Mouse (Mus musculus) heart, embryonic 13.5 days (tissue): ENCODE results near the gene Med21. TPM values are rescaled to one million over a fixed set of nuclear protein-coding genes. Genes with fewer than 3 reads are reported as not detected.

ENCODE experiments used
- ATAC-seq: fragments of 200-750 bp; cut with Nextera tagmentation; 2 replicates; pipeline ENCODE4 v1.8.0; 2017; ENCODE audit warnings: moderate TSS enrichment; ENCODE audit not compliant: insufficient number of reproducible peaks, low FRiP score, low TSS enrichment; ENCODE audit errors: extremely low read depth
- H3K27ac ChIP-seq: fragments of 300-500 bp; sonication (generic); replicated peaks from 2 replicates; pipeline ENCODE4 v1.5.1; 2015; ENCODE audit warnings: moderate library complexity, mild to moderate bottlenecking, inconsistent platforms
- H3K27me3 ChIP-seq: fragments of 300-500 bp; sonication (generic); replicated peaks from 2 replicates; pipeline ENCODE4 v1.6.1; 2015; ENCODE audit warnings: mild to moderate bottlenecking, inconsistent platforms
- H3K36me3 ChIP-seq: fragments of 300-500 bp; sonication (generic); 2 replicates; pipeline ENCODE4 v1.6.1; 2015; ENCODE audit warnings: mild to moderate bottlenecking, inconsistent platforms
- H3K4me1 ChIP-seq: fragments of 300-500 bp; sonication (generic); 2 replicates; pipeline ENCODE4 v1.6.1; 2015; ENCODE audit warnings: inconsistent platforms
- H3K4me2 ChIP-seq: fragments of 300-500 bp; sonication (generic); 2 replicates; pipeline ENCODE4 v1.6.1; 2015; ENCODE audit warnings: inconsistent platforms, mild to moderate bottlenecking, moderate library complexity
- H3K4me3 ChIP-seq: fragments of 300-500 bp; sonication (generic); 2 replicates; pipeline ENCODE4 v1.5.1; 2015; ENCODE audit warnings: moderate library complexity, mild to moderate bottlenecking, inconsistent platforms
- H3K9ac ChIP-seq: fragments of 300-500 bp; sonication (generic); 2 replicates; pipeline ENCODE4 v1.6.1; 2015; ENCODE audit warnings: inconsistent platforms, mild to moderate bottlenecking, moderate library complexity
- H3K9me3 ChIP-seq: fragments of 300-500 bp; sonication (generic); 2 replicates; pipeline ENCODE4 v1.6.1; 2016; ENCODE audit warnings: inconsistent platforms
- WGBS: fragments of 180-500 bp; shearing (Covaris S2); methylation state at CpG from one replicate; pipeline ENCODE4 v1.1.7; 2015; ENCODE audit warnings: mixed read lengths; 5-methylcytosine and 5-hydroxymethylcytosine counted together
- polyA plus RNA-seq: library from polyadenylated mRNA; unstranded; fragments of >200 nt; fragmentation: Nextera tagmentation; extraction: Ambion mirVana; gene quantifications from 2 replicates; pipeline ENCODE4 v1.2.1, GENCODE M21; 2015

The Med21 gene
- polyA plus RNA-seq, 1 experiment from 2014 or later, result 139 TPM

DNA sequence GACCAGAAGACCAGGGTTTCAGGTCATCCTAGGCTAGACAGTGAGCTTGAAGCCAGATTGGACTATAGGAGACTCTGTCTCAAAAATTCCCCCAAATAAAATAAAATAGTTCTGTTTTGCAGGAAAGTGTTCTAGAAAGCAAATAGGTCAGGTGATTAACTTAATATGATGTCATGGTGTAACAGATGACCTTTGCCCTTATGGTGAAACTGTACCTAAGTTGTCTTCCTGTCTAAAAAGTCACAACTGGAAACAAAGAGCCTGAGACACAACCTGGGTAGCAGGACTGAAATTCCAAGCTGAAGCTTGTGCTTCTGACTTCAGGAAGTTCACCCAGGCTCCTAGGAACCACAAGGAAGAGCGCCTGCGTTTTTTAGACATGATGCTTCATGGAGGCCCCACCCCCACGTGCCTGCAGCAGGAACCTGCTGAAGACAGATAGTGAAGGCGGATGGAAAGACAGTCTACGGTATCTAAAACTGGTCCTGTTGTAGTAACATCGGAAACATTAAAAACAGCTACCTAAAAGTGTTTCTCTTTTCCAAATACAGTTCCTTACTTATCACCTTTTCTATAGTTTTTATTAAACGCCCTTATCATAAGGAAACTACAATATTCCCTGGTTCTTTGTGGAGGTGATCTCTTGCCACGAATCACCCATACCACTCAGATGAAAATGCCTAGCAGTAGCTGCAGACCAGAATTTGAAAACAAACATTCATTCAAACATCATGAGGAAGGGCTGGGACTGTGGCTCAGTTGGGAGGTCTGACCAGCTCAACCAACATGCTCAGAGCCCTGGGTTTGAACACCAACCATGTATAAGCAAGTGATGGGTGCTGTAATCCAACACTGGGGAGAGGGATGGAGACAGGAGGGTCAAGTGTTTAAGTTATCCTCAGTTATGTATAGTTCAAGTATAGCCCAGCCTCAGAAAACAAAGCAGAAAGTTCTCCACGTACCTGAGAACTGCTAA, 12.3 kb upstream of the Med21 start:
- Histone ChIP-seq H3K27ac (no peak overlapping the region), H3K9ac (0 out of 2 replicates have a peak overlapping the region, but pooled peaks have one; percentile 8), H3K27me3 (no peaks in the 10 kb centered on the region), H3K36me3 (peaks cover 4% of the 10 kb centered on the region), H3K4me2 (no peak overlapping the region), H3K4me1 (peaks cover 40% of the 10 kb centered on the region), H3K4me3 (no peak overlapping the region), H3K9me3 (no peaks in the 10 kb centered on the region)
- WGBS, result 49% methylated on average over 9 of the region's 9 CpGs
- ATAC-seq, result no peak

DNA sequence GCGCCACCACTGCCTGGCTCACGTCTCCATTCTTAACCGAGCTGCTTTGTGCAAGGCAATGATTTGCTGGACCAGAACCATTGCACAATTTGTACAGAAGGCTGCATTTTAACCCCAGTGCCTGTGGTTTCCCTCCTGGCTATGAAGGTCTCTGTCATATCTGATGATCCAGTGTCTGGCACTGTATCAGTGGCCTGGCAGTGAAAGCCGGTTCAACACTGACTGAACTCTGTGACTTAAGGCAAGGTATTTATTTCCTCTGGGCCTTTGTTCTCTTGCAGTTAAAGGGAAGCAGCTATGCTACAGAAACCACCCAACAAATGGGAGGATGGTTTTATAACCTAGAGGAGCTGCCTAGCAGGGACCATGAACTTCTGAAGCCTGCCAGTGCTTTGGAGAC, 11.4 kb upstream of the Med21 start:
- no peak overlapping the region for H3K4me3 ChIP-seq
- WGBS, result 83% methylated on average over 4 of the region's 4 CpGs

DNA sequence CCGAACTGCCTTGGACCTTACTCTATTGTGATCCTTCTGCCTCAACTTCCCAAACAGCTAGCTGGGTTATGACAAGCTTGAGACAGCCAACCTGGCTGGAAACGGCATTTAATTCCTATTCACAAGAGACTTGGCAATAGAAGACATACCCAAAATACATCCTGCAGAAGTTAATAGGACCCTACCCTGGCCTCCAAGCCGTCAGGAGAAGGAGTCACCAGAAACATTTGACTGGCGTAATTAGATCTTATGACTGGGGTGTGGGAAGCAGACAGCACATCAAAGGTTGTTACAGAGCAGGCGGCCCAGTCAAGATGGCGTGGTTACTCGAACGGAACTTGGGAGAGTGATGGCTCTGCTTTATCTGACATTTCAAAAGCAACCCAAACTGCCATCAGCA, 10.5 kb upstream of the Med21 start:
- ATAC-seq, result no peak
- Histone ChIP-seq H3K36me3 (no peaks in the 10 kb centered on the region), H3K4me3 (no peak overlapping the region), H3K9ac (no peak overlapping the region), H3K27me3 (no peaks in the 10 kb centered on the region), H3K4me1 (peaks cover 40% of the 10 kb centered on the region), H3K4me2 (peak overlapping the region; percentile 74), H3K9me3 (no peaks in the 10 kb centered on the region), H3K27ac (no peak overlapping the region)
- 65% methylated on average over 8 of the region's 8 CpGs for WGBS

More for the DNA sequence above, 11.4 kb upstream of the Med21 start:
- Histone ChIP-seq H3K9ac (no peak overlapping the region), H3K4me1 (peaks cover 40% of the 10 kb centered on the region), H3K27ac (no peak overlapping the region), H3K36me3 (no peaks in the 10 kb centered on the region), H3K4me2 (no peak overlapping the region), H3K9me3 (no peaks in the 10 kb centered on the region), H3K27me3 (no peaks in the 10 kb centered on the region)
- ATAC-seq, result no peak

DNA sequence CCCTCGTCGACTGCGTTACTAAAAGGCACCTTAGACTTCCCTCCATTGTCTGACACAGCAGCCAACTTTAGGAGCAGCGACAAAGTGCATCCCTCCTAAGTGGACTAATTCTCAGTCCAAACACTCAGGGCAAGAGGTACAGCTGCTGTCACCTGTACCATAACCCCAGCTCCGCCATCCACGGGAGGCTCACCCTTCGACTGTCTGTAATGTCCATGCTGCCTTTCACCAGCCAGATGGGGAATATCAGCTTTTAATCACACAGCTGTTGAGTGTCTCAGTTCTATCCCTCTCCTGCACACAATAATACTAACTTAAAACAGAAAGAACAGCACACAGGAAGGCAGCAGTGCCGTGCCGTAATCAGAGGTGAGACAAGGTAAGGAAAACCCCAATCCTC, 9.9 kb upstream of the Med21 start:
- Histone ChIP-seq H3K27me3 (no peaks in the 10 kb centered on the region), H3K4me2 (peak overlapping the region; percentile 74), H3K9me3 (no peaks in the 10 kb centered on the region), H3K36me3 (no peaks in the 10 kb centered on the region), H3K27ac (0 out of 2 replicates have a peak overlapping the region, but pooled peaks have one; percentile 9), H3K9ac (peak overlapping the region; percentile 89), H3K4me3 (no peak overlapping the region), H3K4me1 (peaks cover 40% of the 10 kb centered on the region)
- WGBS, result 71% methylated on average over 9 of the region's 9 CpGs
- no peak for ATAC-seq

DNA sequence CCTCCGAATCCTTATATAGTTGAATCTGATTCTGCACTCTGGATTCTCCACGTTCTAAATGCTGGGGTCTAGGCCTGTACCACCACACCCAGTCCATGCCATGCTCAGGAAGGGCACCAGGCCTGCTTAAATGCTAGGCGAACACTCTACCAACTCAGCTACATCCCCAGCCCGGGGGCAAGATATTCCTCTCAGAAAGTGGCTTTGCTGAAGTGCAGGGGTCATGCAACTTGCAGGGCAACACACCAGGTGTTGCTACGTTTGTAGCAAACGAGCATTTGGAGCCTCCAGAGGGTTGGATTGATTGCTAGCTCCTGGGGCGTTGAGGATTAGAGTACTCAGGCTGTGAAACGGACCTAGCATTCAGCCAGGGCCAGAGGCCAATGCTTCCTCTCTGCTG, 9.2 kb upstream of the Med21 start:
- no peak for ATAC-seq
- Histone ChIP-seq H3K27ac (peak overlapping the region; percentile 90; the same call in 1 of the 2 replicates), H3K4me2 (peak overlapping the region; percentile 74), H3K9ac (peak overlapping the region; percentile 89), H3K4me1 (peaks cover 40% of the 10 kb centered on the region), H3K4me3 (peak overlapping the region; percentile 85), H3K9me3 (no peaks in the 10 kb centered on the region), H3K27me3 (no peaks in the 10 kb centered on the region), H3K36me3 (no peaks in the 10 kb centered on the region)
- 46% methylated on average over 8 of the region's 8 CpGs for WGBS

DNA sequence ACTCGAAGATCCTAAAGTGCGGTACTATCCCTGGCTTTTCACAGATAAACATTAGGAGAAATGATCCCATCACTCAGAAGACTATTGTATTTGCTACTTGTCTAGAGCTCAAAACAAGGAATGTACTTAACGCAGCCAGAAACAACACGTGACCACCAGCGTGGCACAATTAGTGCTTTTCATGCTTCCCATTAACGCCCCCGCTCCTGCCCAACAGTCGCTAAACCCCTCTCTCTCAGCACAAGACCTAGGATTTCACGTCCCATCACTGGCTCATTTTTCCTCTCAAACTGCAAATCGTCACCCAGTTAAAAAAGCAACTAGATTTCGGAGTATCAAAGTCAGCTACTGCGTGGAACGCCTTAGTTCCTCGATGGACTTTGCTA, 8.7 kb upstream of the Med21 start:
- H3K4me3 ChIP-seq, result peak overlapping the region; percentile 85
- no peaks in the 10 kb centered on the region for H3K36me3 ChIP-seq
- peak overlapping the region; percentile 74 for H3K4me2 ChIP-seq
- H3K9ac ChIP-seq, result peak overlapping the region; percentile 89
- H3K27ac ChIP-seq, result peak overlapping the region; percentile 90
- H3K27me3 ChIP-seq, result no peaks in the 10 kb centered on the region
- H3K9me3 ChIP-seq, result no peaks in the 10 kb centered on the region
- 13% methylated on average over 14 of the region's 14 CpGs for WGBS
- peaks cover 40% of the 10 kb centered on the region for H3K4me1 ChIP-seq
- ATAC-seq, result no peak

DNA sequence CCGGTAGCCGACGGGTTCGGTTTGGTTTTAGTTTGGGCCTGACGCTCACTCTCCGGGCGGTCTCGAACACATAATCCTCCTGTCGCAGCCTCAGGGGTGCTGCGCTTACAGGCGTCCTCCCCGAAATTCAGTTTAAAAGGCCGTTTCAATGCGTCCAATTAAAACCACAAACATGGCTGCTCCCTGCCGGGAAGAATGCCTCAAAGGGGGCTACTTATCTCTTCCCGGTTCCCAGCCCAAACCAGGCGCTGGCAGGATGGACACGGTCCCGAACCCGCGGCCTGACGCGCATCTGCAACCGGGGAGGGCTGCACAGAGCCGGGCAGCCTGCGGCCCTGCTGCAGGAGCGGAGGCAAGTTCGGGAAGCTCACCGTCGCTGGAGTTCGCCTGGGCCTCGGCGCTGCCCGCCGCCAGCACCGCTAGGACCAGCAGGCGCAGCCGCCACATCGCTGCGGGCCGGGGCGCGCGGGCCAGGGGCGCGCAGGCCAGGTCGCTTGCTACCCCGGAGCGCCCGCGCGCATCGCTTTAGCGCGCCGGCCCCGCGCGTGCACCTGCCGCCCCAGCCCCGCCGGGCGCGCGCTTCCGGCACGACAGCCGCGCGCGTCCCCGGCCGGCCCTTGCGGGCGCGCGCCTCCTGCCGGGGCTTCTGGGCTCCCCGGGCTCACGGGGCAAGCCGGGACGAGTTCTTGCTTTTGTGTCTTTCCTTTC, 8.2 kb upstream of the Med21 start:
- Histone ChIP-seq H3K36me3 (no peaks in the 10 kb centered on the region), H3K9ac (peak overlapping the region; percentile 89), H3K27me3 (no peaks in the 10 kb centered on the region), H3K4me2 (peak overlapping the region; percentile 74), H3K4me3 (peak overlapping the region; percentile 85), H3K27ac (peak overlapping the region; percentile 90), H3K9me3 (no peaks in the 10 kb centered on the region), H3K4me1 (peaks cover 40% of the 10 kb centered on the region)
- peak; percentile 82 for ATAC-seq
- under 1% methylated on average over 77 of the region's 82 CpGs for WGBS

DNA sequence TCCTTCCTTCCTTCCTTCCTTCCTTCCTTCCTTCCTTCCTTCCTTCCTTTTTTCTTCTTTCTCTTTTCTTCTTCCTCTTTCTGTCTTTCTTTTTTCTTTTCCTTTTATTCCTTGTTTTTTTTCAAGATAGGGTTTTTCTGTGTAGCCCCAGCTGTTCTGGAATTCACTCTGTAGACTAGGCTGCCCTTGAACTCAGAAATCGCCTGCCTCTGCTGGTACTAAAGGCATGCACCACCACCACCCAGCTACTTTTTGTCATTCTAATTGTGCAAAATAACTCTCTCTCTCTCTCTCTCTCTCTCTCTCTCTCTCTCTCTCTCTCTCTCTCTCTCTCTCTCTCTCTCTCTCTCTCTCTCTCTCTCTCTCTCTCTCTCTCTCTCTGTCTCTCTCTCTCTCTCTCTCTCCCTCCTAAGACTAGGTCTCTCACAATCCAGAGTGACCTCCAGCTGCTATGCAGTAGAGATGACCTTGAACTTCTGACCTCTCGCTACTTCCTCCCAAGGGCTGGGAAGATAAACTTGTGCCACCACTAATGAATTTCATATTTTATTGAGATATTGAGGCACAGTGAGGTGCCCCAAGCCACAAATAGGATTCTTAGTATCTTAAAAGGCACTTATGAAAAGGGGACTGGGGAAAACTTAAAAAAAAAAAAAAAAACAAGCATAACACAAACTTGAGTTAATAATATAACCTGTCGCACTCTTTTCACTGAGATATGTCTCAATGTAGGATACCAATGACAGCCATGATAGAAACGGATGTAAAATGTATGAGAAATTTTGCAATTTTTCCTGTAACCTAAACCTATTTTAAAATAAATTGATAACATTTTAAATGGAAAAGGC, 7.4 kb upstream of the Med21 start:
- Histone ChIP-seq H3K27ac (peak overlapping the region; percentile 90), H3K4me2 (peak overlapping the region; percentile 74), H3K4me1 (peaks cover 36% of the 10 kb centered on the region), H3K36me3 (no peaks in the 10 kb centered on the region), H3K9me3 (no peaks in the 10 kb centered on the region), H3K9ac (peak overlapping the region; percentile 89), H3K4me3 (peak overlapping the region; percentile 85), H3K27me3 (no peaks in the 10 kb centered on the region)
- WGBS, result 54% methylated on average over 4 of the region's 4 CpGs
- no peak for ATAC-seq

DNA sequence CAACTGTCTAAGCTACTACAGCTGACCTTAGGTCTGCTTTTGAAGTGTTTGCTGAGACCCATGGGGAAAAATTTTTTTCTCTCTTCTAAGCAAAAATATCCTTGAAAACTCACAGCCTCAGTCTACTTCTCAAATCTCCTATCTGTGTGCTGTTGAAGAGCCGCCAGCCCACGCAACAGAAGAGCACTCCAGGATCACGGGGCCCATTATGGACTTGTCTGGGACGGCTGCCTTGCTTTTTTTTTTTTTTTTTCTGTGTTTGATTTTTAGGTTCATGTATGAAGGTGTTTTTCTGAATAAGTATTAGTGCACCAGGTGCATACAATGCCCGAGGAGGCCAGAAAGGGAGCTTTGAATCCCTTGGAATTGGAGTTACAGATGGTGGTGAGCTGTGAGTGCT, 5.9 kb upstream of the Med21 start:
- no peak for ATAC-seq
- WGBS, result 78% methylated on average over 5 of the region's 5 CpGs
- H3K9me3 ChIP-seq, result no peaks in the 10 kb centered on the region
- H3K27me3 ChIP-seq, result no peaks in the 10 kb centered on the region
- no peak overlapping the region for H3K4me2 ChIP-seq
- H3K4me1 ChIP-seq, result peaks cover 23% of the 10 kb centered on the region
- H3K4me3 ChIP-seq, result no peak overlapping the region
- H3K36me3 ChIP-seq, result no peaks in the 10 kb centered on the region
- H3K9ac ChIP-seq, result no peak overlapping the region
- no peak overlapping the region for H3K27ac ChIP-seq

DNA sequence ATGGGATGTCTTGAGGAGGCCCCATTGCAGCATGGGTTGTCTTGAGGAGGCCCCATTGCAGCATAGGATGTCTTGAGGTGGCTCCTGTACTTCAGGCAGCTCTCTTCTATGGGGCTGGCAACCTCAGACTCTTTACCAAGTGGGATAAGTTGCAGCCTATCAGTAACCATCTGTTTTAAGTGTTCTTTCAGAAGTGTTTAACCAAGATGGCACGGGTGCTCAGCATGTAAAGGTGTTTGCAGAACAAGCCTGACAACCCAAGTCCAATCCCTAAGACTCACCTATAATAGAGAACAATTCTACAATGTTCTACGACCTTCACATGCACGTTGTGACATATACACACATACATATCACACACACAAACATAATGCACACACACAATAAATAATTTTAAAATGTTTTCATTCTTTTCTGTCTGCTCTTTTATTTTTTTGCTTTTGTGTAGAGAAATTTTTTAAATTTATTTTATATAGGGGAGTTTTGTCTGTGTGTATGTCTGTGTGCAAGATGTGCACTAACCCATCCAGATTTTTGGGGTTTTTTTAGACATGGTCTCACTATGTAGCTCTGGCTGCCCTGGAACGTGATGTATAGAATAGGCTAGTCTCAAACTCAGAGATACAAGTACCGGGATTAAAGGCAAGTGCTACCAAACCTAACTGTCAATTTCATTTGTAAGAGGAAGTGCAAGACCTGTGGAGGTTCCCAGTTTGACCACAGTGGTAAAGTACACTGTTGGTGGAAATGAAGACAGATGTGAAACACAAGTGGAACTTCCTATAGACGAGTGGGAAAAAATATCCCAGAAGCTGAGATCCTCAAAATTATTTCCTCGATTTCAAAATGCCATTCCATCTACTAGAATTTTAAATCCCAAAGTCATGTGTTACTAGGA, 2.0 kb upstream of the Med21 start:
- Histone ChIP-seq H3K4me1 (peaks cover 15% of the 10 kb centered on the region), H3K4me2 (no peak overlapping the region), H3K27me3 (no peaks in the 10 kb centered on the region), H3K9ac (no peak overlapping the region), H3K36me3 (no peaks in the 10 kb centered on the region), H3K27ac (no peak overlapping the region), H3K9me3 (no peaks in the 10 kb centered on the region), H3K4me3 (no peak overlapping the region)
- ATAC-seq, result no peak
- 81% methylated on average over 7 of the region's 7 CpGs for WGBS
